Comparison of ENCODE assay signal across 1 mouse cellular context in genomic region chrX:37084927-37085660, GRCm38 (mm10).
TF ChIP-seq lines count a peak whose summit lies in the region.

Gene Rpl39 (minus strand): TSS chrX:37085402.

TF ChIP-seq in MEL, 35 proteins besides CTCF, POLR2A, EP300 and RAD21 (continued from another document):
- TF ChIP-seq TAL1 (IDR thresholded peaks at IDR 0.05; ENCODE audit: low read length): no peak
